Mouse (Mus musculus): Measurements from ENCODE around the gene Zscan29.
"Not testable (repeated sequence)": the region's sequence is repeated elsewhere in the genome, so short reads cannot be mapped to it uniquely, and the experiment has no call there.

The Zscan29 gene

DNA sequence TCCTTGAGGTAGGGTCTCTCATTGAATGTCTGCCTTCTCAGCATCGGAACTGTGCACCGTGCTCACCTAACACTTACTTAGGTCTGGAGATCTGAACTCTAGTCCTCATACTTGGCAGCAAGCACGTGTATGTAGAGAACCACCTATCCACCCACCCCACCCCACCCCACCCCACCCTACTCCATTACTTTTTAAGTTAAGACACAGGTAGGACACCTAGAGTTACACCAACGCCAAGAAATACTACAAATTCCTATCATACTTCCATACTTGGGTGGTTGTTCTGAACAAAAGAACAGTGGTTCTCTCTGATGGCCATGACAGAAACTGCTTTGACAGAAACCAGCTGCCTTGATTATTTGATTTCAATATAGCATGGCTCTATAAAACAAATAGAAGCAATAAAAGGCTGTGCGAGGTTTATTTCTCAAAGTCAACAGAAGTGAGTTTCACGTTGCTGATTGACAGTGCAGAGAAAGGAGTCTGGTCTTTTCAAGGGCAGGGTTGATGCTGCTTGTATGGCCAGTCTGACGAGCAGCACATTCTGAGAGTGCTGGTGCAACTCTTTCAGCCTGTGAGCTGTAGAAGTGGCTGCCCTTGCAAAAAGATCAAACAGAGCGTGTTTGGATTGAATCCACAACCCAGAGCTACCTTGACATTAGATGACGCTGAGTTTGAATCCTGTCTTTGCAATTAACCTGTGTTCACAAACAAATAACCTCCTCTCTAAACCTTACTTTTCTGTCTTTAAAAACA is 41.9 kb downstream of the Zscan29 start:
- DNase-seq: no peak

GRCm38 (mm10) chr2:121127536-121127935 is 43.4 kb downstream of the Zscan29 start:
- DNase-seq: peak; percentile 42

- DNase-seq: not testable (repeated sequence)
Measured at GRCm38 (mm10) chr2:121126302-121126701, 44.6 kb downstream of the Zscan29 start.

DNA sequence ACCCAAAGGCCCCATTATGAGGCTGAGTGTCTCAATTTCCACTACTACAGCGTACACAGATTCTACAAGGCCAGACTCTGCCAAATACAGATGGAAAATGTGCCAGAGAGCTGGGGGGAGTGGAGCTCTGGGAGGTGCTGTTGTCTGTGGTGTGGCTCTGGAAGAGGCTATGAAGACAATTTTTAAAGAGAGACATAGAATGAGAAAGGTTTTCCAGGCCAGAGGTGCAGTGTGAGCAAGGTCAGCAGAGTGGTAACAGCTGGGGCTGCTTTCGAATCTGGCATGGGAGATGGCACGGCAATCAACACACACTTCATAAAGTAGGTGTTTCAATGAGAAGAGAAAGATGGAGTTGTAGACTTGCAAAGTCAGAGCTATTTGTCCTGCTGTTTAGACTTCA is 51.7 kb downstream of the Zscan29 start:
- DNase-seq: no peak

DNA sequence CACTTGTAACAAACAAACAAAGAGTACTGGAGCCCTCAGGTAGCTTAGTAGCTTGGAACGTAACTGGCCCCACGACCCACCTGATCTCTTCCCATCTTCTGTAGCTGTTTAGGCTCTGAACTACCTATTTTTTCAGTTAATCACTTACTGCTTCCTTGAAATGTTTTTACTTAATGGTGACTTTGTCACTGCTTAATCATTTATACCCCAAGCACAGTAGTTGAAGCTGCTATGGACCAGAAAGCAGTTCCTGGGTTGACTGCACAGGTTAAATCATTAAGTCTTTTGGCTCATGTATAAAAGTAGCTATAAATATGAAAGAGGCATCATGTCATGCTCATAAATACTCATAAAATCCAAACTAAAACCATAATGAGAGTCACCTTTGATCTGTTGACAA is 55.5 kb downstream of the Zscan29 start:
- peak; percentile 33 for DNase-seq

DNA sequence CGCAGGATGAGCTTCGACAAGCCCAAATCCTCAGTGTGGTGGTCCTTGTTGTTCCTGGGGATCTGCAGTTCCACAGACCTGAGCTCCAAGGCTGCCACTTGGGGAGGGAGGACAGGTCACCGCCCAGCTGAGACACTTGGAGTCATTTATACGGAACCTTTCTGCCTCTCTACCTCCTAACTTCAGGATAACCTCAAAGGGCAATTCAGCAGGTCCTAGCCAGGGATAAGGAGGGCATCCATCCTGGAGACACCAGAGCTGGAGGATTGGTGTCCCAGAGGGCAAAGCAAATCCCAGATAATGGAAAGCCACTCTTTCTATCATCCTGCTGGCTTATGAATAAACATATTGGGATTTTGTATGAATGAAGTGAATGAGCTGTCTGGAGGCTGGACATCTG is 61.2 kb downstream of the Zscan29 start, which contains the start of gene Tgm7:
Gene Tgm7, minus strand, starts transcription at position 101 of the 400 bp plus-strand sequence.
- DNase-seq: no peak

All from kidney, adult 9 months (tissue).